Mouse (Mus musculus): ENCODE data around the gene Cmss1.
A peak's percentile ranks its signal among the peaks of the same experiment; 100 is the strongest.

DNA sequence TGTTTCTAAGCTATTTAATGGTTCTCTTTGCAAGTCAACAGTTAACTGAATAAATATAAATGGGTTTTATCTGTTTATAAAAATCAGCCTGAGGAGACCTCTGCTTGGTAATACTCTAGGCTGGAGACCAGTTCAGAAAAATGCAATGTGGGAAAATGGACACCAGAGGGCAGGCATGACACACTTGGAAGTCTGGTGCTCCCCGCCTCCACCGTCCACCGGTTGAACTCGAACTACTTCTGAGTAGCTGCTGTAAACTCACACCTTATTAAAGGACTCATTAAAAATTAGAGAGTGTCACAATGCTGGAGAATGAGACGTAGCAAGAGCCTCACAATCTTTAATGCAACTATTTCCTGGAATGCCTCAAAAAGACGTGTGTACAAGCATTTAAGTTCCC lies 27.5 kb upstream of the Cmss1 start:
- no peak for TF ChIP-seq POLR2A (IDR thresholded peaks at IDR 0.05; ENCODE audit: extremely low read depth, insufficient read depth, low read length)
- peak; percentile 85 for TF ChIP-seq CTCF (IDR thresholded peaks at IDR 0.05; ENCODE audit: low read depth, low read length)
